Mouse (Mus musculus): ENCODE measurements around the gene Hoxc10.

Hoxc10 gene

GRCm38 (mm10) chr15:102966776-102967311 is at the start of gene Hoxc10:
Gene Hoxc10, plus strand, starts transcription at chr15:102966796.
- DNase-seq = no peak

GRCm38 (mm10) chr15:102917972-102918572 is 48.5 kb upstream of the Hoxc10 start:
- DNase-seq = no peak

DNA sequence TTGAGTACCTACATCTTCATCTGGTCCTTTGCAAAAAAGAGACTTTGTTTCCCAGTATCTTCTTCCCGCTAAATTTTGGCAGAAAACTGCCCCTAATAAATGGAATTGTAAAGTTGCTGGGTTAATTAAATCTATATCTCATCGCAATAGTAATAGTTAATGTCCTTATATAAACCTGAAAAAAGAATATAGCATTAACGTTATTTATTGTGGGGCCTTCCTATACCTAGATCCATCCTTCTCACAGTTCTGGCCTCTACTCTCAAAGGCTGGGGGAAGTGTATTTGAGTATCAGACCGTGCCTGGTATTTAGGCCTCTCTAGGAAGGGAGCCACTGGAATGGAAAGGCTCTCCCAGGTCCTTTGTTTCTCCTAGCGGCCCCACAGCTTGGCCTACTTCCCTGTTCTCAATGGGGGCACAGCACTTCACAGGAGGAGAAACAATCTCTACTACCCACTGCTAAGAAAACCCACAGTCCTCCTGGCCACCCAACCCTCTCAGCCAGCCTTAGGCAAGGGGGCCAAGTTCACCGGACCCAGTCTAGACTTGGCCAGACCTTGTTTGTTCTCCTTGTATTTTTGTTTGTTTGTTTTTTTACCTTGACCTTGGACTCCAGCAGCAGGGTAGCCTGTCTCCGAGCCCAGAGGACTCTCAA is 47.9 kb upstream of the Hoxc10 start:
- no peak for DNase-seq

DNA sequence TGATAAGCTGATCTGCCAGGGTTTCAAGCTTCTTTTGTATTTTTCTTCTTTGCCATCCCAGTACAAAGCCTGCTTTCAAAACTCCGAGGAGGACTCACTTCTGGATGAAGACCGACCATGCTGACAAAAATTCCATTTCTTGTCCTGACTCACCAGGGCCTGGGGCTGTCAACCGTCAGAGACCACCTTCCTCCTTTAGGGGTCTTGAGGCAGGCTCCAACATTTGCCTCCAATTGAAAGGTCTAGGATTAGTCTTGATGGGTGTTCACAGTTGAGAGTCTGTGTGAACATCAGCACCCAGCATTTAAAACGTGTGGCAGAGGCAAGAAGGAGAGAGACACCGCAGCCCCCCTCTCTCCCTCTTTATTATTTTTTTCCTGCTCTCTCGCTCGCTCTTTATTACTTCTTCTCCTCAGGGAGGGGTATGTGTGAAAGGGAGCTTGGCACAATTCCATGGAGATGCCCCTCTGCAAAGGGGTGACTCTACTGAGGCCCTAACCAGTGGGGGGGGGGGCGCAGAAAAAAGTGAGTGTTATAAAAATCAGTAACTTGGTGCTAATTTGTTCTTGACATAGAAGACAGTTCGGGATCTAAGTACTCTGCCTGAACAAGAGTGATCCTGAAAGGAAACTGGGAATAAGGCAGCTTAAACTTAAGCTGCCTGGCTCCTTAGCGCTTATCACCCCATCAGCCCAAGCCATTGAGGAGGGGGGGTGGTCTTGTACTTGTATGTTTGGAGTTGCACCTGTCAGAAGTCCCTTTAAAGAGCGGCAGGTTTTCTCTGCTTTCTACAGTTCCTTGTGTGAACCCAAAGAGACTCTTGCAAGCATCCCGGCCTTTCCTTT is 47.0 kb upstream of the Hoxc10 start:
- no peak for DNase-seq

- DNase-seq = peak; percentile 23
Observed at GRCm38 (mm10) chr15:102920619-102921018, 46.0 kb upstream of the Hoxc10 start.

- no peak for DNase-seq
Observed at GRCm38 (mm10) chr15:102921053-102922011, 45.3 kb upstream of the Hoxc10 start, which contains the start of gene Hoxc13. Gene Hoxc13, plus strand, starts transcription at chr15:102921103.

- no peak for DNase-seq
Observed at GRCm38 (mm10) chr15:102922012-102922362, 44.6 kb upstream of the Hoxc10 start.

GRCm38 (mm10) chr15:102922636-102923500 is 43.7 kb upstream of the Hoxc10 start:
- DNase-seq = no peak

- no peak for DNase-seq
Observed at GRCm38 (mm10) chr15:102927032-102927645, 39.5 kb upstream of the Hoxc10 start.

- no peak for DNase-seq
Observed at GRCm38 (mm10) chr15:102931706-102932358, 34.8 kb upstream of the Hoxc10 start.

DNA sequence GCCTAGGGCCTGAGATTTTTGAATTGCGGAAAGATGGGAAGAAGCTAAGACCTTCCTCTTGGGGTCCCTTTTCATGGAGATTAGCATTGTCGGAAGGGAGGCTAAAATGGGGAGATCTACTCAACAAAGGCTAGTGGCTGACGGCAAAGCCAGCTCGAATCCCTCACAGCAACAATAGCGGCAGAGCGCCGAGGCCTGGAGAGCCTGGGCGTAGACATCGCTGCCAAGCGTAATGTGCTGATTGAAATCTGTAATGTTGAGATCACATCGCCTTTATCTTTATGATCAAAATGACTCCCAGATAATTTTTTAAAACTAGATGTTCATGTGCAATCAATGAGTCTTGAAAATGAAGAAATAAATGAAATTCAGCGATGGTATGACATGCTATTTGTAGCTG is 32.2 kb upstream of the Hoxc10 start:
- no peak for DNase-seq

- DNase-seq = no peak
Observed at GRCm38 (mm10) chr15:102934897-102935296, 31.7 kb upstream of the Hoxc10 start.

DNA sequence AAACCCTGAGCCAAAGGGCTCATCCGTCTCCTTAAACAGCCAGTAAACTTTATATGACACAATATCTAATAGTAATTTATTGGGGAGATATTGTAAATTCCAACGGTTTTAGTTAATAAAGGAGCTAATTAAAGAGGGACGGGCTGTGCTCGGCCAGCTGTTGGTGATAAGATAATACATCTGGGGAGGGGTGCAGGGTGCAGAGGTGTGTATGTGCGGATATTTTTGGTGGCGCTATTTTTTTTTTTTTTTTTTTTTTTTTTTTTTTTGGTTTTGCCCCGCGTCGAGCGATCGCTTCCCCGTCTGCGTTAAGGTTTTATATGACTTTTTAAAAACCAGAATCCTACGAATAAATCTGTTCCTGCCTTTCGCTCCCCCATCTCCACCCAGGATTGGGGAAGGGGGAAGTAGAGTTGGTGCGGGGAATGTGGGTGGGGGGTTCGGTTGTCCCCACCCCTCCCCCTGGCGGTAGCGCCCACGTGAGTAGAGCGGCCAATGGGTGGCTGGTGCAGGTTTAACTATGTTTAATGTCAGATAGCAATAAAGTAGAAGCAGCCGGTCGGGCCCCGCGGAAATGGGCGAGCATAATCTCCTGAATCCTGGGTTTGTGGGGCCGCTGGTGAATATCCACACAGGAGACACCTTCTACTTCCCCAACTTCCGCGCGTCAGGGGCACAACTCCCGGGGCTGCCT is 30.2 kb upstream of the Hoxc10 start, which contains the start of gene Hoxc12:
TSS of gene Hoxc12 (plus strand) at position 479 of the 694 bp plus-strand sequence.
- DNase-seq = no peak

DNA sequence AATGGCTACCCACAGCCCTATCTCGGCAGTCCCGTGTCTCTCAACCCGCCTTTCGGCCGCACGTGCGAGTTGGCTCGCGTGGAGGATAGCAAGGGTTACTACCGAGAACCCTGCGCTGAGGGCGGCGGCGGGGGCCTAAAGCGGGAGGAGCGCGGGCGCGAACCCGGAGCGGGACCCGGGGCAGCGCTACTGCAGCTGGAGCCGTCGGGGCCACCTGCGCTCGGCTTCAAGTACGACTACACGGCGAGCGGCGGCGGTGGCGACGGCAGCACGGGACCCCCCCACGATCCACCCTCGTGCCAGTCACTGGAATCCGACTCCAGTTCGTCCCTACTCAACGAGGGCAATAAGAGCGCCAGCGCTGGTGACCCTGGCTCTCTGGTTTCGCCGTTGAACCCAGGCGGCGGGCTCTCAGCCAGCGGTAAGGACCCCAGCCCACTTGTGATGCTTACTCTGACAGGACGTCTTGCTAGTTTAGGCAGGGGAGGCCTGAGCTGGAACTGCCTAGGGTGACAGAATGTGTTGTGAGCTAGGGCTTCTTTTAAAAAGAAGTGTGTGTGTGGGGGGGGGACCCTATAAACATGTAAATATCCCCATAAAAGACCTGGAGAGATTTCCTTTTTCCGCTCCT is 29.4 kb upstream of the Hoxc10 start:
- DNase-seq = no peak

GRCm38 (mm10) chr15:102939256-102940155 is 27.1 kb upstream of the Hoxc10 start:
- no peak for DNase-seq

GRCm38 (mm10) chr15:102942739-102943467 is 23.7 kb upstream of the Hoxc10 start:
- DNase-seq = no peak

DNA sequence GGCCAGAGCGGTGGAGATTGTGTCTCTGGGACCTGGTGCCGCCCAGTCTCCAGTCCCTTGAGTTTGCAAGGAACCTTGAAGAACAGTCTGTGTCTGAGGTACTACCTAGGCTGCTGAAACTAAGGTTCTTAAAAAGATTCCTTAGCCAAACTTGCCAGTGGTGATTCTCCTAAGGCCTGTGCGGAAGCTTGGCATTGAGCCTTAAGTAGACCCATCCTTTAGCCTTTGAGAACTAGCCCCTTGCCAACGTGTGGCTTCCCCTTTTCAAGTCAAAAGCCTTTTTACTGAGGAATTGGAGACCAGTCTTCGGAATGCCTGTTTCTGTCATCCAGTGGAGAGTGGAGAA is 23.2 kb upstream of the Hoxc10 start:
- no peak for DNase-seq

All from lung, postnatal 36 days (tissue).